Mouse (Mus musculus): ENCODE measurements around the gene Treh.

Treh gene

DNA sequence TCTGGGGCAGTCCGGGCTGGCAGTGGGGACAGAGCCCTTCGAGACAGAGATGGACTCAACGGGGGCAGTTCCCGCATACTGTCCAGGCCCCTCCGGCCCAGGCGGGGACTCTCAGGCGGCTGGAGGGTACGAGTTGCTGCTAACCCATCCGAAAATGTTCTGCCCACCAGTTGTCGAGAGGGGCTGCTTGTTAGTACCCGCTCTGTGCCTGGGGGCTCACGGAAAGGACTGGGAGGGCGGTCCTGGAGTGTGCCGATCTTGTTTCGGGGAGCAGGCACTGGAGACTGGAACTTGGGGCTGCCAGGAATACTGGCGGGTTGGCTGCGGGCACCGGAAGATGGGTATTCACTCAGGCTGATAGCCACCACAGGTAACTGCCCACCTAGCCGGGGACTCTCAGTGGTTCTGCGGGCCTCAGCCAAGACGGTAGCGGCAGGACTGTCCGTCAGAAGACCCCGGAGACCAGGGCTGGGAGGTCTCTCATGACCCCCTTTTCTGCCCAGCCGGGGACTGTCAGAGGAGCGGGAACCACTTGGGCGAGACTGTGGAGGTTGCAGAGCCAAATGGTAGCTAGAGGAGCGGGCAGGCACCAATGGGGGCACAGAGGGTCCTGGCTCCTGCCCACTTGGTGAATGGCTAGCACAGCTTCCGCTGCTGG is 42.8 kb downstream of the Treh start:
- no peak for DNase-seq (ENCODE audit: low read depth, low spot score)

DNA sequence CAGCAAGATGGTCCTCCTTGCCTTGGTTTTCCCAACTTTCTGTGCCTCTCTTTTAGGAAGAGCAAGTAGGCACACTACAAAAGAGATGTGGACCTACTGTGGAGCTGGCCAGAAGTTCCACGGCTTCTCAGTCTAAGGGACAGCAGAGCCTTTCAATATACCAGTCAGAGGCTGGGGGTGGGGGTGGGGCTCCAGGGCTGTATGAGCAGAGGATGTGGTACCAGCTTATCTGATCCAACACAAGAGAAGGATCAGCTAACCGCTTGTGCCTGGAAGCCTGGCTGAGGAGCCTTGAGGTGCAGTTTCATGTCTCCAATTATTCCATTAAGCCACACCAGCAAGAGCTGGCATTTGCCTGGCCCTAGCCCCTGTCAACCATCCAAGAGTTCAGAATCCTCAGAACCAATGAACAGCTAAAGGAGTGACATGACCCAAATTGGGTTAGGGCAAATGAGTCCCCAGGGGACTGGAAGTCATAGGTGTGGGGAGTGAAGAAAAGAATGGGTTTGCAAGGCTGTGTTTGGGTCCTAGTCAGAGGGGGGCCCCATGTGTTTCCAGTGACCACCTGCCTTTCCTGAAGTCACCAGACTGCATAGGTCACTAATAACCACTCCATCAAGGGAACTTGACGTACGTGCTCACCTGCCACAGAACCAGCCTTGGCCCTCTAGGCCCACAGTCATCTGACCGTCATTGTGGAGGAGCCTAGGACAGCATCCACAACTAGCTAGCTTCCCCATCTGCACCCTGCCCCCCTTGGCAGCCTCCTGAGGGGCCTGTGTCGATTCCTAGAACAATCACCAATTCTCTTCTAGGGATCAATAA is 44.2 kb downstream of the Treh start:
- no peak for DNase-seq (ENCODE audit: low read depth, low spot score)

DNA sequence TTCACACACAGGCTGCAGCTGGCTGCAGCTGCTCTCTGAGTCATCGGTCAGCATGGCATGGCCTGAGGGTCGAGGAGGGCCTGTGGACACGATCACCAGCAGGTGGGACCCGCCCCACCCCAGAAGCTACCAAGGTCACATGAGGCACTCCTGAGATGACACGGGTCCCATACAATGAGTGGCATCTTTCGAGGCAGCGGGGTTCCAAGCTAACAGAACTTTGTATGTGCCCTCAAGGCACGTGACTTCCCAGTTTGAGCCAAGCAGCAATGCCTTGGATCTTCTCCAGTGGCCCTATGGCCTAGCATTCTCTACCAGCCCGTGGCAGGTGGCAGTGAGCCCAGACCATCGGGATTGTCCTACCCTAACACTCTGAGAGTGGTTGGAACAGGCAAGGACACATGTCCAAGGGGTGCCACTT is 44.8 kb downstream of the Treh start:
- no peak for DNase-seq (ENCODE audit: low read depth, low spot score)

DNA sequence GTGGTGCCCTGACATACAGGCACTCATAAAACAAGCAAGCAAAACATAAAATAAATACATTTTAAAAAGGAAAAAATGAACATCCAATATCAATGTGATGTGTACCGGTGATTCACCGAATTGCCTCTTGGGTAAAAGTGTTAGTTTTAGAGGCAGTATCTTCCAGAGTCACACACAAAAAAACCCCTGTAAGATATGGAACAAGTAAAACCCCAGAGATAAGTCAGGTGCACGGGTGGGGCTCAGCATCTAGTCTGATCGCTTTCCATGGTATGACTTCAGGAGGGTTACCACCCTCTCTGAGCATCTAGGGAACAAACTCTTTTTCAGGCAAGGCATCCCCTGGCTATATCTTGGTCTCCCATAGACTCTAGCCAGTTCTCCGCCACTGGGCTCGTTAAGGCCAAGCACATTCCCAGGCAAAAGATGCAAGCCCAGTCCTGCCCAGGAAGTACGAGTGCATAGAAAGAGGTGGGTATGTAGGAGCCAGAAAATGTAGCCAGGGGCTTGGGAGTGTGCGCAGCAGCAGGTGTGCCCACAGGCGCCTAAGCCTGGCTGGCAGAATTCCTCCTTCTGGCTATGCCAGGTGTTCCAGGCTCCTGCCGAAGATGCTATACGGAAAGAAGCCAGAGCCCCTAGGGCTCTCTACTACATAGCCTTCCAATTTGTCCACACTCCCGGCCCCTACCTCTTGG is 46.1 kb downstream of the Treh start:
- no peak for DNase-seq (ENCODE audit: low read depth, low spot score)

DNA sequence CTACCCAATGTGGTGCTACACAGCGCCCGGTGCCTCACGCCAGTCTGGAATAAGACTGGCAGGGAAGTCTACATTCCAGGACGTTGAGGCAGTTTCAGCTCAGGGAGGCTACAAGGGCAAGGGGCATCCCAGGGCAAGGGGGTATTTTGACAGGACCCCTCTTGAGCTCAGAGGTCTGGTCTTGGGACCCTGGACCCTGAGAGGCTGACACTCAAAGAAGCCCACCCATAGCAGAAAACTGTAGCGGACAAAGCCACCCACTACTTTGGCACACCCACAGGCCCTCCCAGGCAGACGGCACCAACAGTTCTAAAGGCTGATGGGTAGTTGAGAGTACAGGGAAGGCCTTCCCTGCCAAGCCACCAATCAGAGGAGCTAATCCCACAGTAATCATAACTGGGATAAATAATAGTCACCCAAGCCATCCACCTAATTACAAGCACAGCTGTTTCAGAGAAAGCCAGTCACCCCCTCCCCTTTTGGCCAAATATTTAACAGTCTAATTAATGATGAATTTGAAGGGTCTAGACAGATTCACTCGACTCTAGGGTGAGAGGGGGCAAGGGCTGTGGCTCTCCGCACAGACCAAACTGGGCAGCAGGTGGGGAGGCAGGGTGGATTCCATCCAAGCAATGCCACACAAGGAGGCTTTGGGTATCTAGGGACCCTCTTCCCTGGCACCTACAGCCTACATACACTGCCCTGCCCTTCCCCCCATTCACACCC is 46.8 kb downstream of the Treh start:
- DNase-seq (ENCODE audit: low read depth, low spot score) = no peak

DNA sequence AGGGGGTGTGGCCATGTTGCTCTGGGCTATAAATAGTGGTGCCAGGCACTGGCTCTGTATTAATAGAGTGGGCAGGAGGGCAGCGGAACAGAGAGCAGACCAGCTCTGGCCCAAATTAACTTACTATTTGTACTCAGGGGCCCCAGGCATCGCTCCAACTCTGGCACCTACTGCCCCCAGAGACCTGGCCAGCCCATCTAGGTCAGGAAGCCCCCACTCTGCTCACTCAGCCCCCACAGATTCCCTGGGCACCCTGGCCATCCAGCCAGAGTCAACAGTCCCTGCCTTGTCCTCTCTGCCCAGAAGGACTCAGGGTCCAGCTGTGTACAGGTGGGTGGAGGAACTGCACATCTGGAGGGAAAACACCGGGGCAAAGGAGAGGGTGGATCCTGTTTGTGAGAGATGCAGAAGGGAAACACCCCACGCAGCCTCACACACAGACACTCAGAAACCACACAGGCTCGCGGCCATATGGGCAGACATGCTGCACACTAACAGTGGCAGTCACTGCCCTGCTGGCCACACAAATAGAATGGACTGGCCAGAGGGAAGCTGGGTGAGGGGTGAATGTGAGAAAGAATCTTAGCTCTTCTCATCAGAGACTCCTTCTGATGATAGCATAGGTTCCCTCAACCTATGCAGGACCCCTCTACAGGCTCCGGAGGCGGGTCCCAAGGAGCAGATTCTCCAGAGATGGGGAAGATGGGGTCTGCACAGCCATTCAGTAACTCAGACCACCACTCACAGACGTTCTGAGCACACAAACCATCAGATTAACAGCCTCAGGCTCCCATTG is 47.5 kb downstream of the Treh start:
- DNase-seq (ENCODE audit: low read depth, low spot score) = no peak

DNA sequence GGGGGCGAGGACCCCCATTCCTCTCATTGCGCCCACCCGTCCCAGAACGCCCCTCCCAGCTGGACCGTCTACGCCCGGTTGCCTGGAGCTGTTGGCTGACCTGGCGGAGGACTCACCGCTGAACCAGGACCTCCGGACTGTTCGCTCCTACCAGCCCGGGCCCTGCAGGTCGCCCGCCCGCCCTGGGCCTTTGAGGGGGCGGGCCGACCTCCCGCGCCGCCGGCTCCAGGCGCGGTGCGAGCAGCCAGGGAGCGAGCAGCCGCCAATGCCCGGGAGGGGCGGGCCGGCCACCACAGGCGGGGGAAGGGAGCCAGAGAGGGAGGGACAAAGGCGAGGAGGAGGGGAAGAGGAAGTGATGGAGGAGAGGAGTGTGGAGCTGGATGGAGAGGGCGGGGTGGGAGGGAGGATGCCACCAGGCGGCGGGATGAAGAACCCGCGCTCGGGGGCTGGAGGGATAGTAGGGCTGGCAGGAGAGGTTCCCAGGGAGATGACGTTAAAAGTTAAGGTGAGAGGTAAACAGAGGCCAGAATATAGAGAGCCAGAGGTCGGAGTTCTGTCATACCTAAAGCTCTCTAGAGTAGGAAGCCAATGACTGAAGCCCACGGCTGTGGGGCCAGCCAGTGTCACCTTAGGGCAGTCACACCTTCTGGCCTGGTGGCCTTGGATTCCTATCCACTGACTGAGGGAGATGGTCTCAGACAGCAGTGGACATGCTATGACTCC is 48.3 kb downstream of the Treh start:
- DNase-seq (ENCODE audit: low read depth, low spot score) = peak; percentile 62

DNA sequence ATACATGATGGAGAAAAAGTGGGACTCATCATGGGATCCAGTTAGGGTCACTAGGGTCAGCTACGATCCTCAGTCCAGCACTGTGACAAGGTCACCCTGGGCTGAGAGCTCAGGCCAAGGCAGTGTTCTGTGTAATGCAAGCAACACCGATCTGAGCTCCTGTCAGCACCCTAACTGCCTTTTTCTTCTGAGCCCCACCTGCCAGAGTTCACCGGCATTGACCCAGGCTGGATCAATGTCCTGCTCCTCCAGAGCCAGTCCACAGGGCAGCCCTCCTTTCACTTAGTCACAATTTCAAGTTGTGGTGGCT is 48.8 kb downstream of the Treh start:
- no peak for DNase-seq (ENCODE audit: low read depth, low spot score)

DNA sequence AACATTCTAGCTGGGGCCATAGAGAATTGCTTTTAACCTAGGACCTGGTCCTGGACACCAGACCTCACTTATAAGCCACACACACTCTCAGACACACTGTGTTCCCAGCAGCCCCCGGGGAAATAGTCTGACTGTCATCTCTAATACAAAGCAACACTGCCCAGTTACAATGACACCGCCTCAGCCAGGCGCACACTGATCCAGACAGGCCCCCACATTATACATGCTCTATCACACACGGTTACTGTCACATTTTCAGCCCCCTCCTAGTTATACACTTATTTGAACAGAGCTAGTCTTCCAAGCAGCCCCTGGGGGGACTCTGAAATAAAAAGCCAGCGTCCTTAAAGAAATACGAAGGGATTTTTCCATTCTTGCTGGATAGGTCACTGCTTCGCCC is 49.5 kb downstream of the Treh start:
- DNase-seq (ENCODE audit: low read depth, low spot score) = no peak

DNA sequence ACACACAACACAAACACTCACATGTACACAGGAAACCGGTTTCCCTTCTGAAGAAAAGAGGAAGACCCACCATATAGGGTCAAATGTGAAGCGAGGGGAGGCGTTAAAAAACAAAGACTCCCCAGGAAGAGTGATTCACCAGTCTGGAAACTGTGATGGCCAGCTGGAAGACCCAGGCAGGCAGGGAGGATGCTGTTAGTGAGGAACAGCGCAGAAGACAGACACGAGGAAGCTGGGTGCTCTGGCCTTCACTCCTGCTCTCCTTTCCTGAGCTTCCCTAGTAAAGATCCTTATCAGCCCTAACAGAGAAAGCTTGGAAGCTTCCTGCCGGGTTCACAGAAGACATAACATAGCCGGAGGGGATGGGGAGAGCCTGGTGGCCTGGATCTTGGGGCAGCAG is 50.0 kb downstream of the Treh start:
- DNase-seq (ENCODE audit: low read depth, low spot score) = no peak

DNA sequence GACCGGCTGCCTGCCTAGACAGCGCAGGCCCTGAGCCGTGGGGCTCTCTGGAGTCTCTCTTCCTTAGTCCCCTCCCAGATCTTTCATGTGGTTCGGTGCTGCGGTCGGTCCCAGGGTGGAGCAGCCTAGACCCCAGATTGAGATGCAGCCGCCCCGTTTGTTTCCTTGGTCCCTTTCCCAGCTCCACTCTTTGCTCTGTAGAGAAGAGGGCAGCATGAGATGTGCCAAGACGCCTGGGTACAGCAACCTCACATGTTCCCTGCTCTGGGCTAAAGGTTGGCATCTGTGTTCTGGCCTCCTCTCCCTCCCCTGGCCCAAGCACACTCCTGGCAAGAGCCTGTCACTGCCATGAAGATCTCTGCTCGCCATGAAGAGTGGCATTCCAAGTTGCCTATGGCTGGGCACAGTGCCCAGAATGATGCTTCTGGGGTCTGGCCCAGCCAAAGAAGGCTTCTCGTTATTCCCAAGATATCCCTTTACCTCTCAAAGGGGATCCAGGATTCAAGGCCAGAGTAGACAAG is 50.5 kb downstream of the Treh start:
- no peak for DNase-seq (ENCODE audit: low read depth, low spot score)

DNA sequence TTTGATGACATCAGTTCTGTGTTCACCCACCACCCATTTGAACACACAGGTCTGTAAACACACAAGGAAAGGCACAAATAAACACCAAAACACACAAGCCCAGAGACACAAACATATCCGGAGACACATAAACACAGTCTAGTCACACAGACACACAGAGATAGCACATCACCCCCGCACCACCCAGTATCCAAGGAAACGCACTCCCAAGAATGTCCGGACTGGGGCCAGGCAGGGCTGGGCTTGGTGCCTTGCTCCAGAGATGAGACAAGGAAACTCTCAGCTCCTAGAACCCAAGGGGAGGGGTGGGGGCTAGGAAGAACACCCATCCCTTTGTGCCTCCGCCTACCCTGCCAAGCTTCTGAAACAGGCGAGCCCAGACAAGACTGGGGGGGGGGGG is 51.2 kb downstream of the Treh start:
- DNase-seq (ENCODE audit: low read depth, low spot score) = no peak

DNA sequence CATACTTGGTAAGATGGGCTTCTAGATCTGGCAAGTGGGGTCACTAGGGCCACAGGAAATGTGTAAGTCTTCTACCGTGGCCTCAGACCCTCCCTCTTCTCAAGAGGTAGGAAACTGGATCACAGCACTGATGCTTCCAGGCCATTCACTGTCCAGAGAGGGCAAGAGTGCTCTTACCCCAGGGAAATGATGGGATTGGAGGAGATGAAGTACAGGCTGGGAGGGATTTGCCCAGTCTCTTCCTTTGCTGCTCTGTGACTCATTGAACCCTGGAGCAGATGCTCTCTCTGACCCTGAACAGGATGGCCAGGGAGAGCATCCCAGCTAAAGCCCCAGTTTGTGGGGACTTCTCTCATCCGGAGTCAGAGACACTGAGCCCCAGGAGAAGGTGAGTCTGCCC is 51.6 kb downstream of the Treh start:
- DNase-seq (ENCODE audit: low read depth, low spot score) = no peak

DNA sequence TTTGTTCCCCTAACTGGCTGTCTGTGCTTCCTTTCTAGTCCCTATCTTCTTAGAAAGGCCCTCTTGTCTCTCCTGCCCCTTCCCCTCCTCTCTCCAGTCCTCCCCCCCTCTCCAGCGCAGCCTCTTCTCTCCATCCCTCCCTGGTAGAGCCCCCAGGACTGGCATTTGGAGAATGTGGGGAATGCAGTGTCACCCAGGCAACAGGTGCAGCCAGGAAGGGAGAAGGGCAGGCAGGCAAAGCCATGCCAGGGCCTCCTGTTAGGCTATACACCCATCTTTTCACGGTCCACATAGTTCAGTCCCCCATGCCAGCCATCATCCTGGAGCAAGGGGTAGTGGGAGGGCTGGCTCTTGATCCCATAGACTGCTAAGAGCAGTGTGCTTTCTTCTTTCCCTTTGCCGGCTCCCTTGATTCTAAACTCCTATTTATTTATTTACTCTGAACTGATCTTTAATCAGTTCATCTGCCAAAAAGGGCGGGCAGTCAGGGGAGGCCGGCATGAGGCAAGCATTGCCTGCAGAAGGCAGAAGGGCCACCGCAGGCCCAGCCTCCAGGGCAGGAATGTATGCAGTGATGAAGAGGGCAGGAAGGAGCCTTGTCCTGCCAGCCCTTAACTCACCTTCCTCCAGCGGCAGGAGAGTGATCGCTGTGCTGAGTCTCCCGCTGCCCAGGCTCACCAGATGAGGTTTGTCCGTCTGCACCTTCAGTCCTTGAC is 53.6 kb downstream of the Treh start:
- no peak for DNase-seq (ENCODE audit: low read depth, low spot score)

DNA sequence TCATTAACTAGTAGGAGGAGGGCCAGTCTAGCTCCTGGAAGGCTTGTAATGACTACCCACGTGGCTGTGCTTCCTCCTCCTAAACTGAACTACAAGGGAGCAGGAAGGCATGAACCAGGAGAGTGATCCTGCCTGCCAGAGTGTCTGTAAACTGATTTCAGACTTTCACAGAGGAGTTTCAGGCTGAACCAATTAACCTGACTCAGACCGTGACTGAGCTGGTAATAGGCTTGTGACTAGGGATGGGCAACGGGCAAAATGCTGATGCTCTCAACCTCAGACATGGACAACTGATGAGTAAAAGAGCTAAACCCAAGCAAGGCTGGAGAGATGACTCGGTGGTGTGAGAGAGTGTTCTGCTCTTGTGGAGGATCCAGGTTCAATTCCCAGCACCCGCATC is 54.4 kb downstream of the Treh start:
- no peak for DNase-seq (ENCODE audit: low read depth, low spot score)

DNA sequence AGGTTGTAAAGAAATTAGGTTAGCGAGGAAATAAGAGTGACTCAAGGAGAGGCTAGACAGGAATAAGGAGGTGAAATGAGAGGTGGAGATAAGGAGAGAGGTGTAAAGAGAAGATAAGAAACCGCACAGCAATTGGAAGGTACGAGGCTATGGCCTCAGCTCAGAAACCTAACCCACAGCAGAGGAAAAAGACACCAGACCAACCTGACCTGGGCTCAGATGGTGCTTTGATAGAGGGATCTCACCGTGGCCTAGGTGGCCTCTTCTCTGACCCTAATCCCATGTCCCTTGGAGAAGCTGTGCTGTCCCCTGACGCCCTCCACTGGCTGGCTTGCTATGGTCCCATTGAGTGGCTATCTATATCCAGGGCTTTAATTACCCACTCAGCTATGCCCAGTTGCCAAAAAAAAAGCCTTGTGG is 59.1 kb downstream of the Treh start:
- no peak for DNase-seq (ENCODE audit: low read depth, low spot score)

DNA sequence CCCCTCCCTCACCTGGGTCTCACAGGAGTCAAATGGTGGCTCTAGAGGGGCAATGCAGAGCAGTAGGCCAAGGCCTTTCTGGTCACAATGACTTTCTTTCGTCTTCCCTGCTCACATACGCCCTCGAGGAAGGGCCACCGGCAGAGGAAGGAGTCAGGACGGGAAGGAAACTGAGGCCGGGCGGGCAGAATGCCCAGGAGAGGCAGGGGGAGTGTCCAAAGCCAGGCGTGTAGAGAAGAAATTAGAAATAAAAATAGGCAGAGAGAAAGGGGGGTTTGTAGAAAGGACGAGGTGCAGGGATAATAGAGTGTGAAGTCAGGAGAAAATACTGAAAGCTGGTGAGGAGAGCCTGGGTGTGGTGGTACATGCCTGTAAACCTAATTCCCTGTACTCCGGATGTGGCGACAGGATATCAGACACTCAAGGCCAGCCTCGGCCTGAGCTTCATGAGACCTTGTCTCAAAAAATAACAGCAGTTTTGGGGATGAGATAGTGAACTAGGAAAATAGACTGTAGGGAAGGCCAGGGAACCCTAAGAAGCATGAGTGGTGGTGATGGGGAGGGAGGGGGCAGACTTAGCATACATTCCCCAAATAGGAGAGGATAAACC is 60.0 kb downstream of the Treh start:
- DNase-seq (ENCODE audit: low read depth, low spot score) = no peak

DNA sequence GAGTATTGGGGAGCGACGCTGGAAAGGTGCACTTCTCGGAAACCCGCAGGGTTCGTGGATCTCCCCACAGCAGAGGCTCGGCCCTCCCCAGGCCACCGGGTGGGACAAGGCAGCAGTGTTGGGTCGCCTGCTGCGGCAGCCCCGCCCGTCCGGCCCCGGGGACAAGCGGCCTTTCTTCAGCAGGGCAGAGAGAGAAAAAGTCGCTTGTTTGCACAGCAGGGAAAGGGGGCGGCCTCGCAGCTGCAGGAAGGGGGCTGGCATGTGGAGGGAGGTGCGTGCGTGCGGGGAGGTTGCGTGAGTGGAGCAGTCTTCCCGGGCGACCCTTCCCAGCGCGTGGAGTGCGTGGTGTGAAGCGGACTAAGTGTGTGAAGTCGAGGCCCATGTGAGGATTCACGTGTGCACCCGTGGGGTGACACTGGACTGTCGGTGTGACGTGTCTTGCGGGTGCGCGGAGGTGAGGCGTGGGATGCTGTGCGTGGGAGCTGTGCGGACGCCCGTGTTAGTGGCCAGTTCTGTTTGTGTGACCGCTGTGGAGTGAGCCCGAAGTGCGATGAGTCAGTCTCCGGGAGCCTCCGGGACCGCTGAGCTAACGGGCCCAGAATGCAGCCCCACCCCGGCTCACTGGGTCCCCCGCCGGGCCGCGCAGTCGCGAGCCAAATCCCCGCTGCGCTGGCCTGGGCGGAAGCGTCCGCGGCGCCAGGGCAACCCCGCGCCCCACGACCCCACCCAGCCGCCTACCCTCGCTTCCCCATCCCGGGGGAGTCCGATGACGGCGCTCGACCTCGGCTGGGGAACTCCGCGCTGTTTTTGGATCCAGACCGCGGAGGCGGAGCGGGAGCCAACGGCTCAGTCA is 60.9 kb downstream of the Treh start:
- DNase-seq (ENCODE audit: low read depth, low spot score) = no peak
